Mouse (Mus musculus) liver, postnatal 0 days (tissue): ENCODE data around the gene Aicda.

Source experiments
- CTCF ChIP-seq: sonication (generic); IDR thresholded peaks from 2 replicates; pipeline ENCODE4 v1.5.1; 2016; ENCODE audit warnings: antibody characterized with exemption, low read depth
- EP300 ChIP-seq: IDR thresholded peaks from 2 replicates; pipeline ENCODE4 v1.6.1; 2016; ENCODE audit warnings: antibody characterized with exemption, low read depth, mild to moderate bottlenecking

DNA sequence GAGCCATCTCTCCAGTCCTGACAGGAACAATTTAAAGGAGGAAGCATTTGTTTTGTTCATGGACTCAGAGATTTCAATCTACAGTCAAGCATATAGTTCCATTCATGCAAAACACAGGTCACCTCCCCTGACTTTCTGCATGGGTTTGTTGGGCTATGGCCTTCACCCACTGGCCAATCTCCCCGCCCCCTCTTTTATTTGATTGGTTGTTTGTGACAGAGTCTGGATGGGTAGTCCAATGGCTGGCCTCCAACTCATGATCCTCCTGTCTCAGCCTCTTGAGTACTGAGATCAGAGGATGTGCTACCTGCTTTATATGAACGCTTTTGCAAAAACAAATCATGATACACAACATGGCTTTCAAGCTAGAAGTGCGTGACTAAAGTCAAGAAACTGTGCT lies 23.4 kb downstream of the Aicda start:
- TF ChIP-seq CTCF = no peak
- TF ChIP-seq EP300 = no peak
